Mouse (Mus musculus) left cerebral cortex, postnatal 25 days (tissue): ENCODE measurements around the gene B3gnt8. TPM values are rescaled to one million over a fixed set of nuclear protein-coding genes. Genes with fewer than 3 reads are reported as not detected.
A peak's percentile ranks its signal among the peaks of the same experiment; 100 is the strongest.

ENCODE experiments used
- DNase-seq, 2 experiments: peaks; one replicate each; pipeline ENCODE4 v3.0.0; 2022; ENCODE audit warnings: low spot score in 2 of 2, mixed read lengths in 1 of 2
- intact Hi-C: fragments of 180-260 bp; cut with DNase I; formaldehyde crosslinking; loops from one replicate; pipeline ENCODE4 v1.15.1; 2025
- total RNA-seq, 2 experiments: library from RNA; stranded (reverse); gene quantifications; 2 replicates each; pipeline ENCODE4 v1.2.3; 2021

Gene B3gnt8
- total RNA-seq, 2 experiments from 2014 or later = 0.34 to 0.82 TPM

GRCm38 (mm10) chr7:25651281-25651680 lies 24.8 kb downstream of the B3gnt8 start:
- intact Hi-C loops = no loop called here
- no peak for DNase-seq

- intact Hi-C loops = no loop called here
- no peak for DNase-seq
These were observed 25.8 kb downstream of the B3gnt8 start for GRCm38 (mm10) chr7:25652244-25652759.

- intact Hi-C loops = no loop called here
- no peak for DNase-seq
These were observed 29.4 kb downstream of the B3gnt8 start for GRCm38 (mm10) chr7:25655601-25656428.

GRCm38 (mm10) chr7:25657785-25658184 lies 31.3 kb downstream of the B3gnt8 start:
- no peak for DNase-seq
- intact Hi-C loops = no loop called here

GRCm38 (mm10) chr7:25658657-25659472 lies 32.4 kb downstream of the B3gnt8 start, which contains the start of the genes Bckdha and Exosc5:
Bckdha (minus strand) TSS chr7:25658981.
Exosc5 (plus strand) TSS chr7:25659164.
- peak; percentile 99 to 100 for DNase-seq
- intact Hi-C loops = loop anchor here (1.0 kb wide), 1 partner anchor 17 kb away; no protein-coding TSS in a partner anchor

GRCm38 (mm10) chr7:25666381-25666780 lies 39.9 kb downstream of the B3gnt8 start:
- DNase-seq = no peak
- intact Hi-C loops = no loop called here

- intact Hi-C loops = no loop called here
- no peak for DNase-seq
These were observed 42.7 kb downstream of the B3gnt8 start for GRCm38 (mm10) chr7:25669158-25669557.

GRCm38 (mm10) chr7:25669631-25670030 lies 43.2 kb downstream of the B3gnt8 start:
- intact Hi-C loops = no loop called here
- DNase-seq = no peak

GRCm38 (mm10) chr7:25670096-25670495 lies 43.6 kb downstream of the B3gnt8 start:
- no peak for DNase-seq
- intact Hi-C loops = no loop called here

- no peak for DNase-seq
- intact Hi-C loops = no loop called here
These were observed 45.2 kb downstream of the B3gnt8 start for GRCm38 (mm10) chr7:25671686-25672085.

GRCm38 (mm10) chr7:25672442-25672841 lies 46.0 kb downstream of the B3gnt8 start:
- no peak for DNase-seq
- intact Hi-C loops = no loop called here

- DNase-seq = no peak
- intact Hi-C loops = no loop called here
These were observed 47.8 kb downstream of the B3gnt8 start for GRCm38 (mm10) chr7:25674297-25674696.

- intact Hi-C loops = no loop called here
- DNase-seq = no peak
These were observed 48.4 kb downstream of the B3gnt8 start, which contains the start of gene Tmem91 for GRCm38 (mm10) chr7:25674719-25675300. Tmem91 (minus strand) TSS chr7:25675166.

- intact Hi-C loops = no loop called here
- no peak for DNase-seq
These were observed 49.0 kb downstream of the B3gnt8 start for GRCm38 (mm10) chr7:25675405-25675804.

- DNase-seq = peak; percentile 92 to 96
- intact Hi-C loops = loop anchor here (1.0 kb wide), 1 partner anchor 17 kb away; the partner anchor contains the start of gene Exosc5
These were observed 49.8 kb downstream of the B3gnt8 start for GRCm38 (mm10) chr7:25676085-25676781.

GRCm38 (mm10) chr7:25677013-25677412 lies 50.6 kb downstream of the B3gnt8 start:
- intact Hi-C loops = no loop called here
- no peak for DNase-seq

GRCm38 (mm10) chr7:25679971-25680370 lies 53.5 kb downstream of the B3gnt8 start:
- intact Hi-C loops = loop anchor here (2.0 kb wide), 1 partner anchor 31 kb away; no protein-coding TSS in a partner anchor

GRCm38 (mm10) chr7:25680514-25681258 lies 54.2 kb downstream of the B3gnt8 start, which contains the start of gene B9d2:
B9d2 (plus strand) TSS chr7:25680780.
- intact Hi-C loops = loop anchor here (2.0 kb wide), 1 partner anchor 30 kb away; no protein-coding TSS in a partner anchor
- DNase-seq = peak; percentile 96

More at GRCm38 (mm10) chr7:25679971-25680370, 53.5 kb downstream of the B3gnt8 start:
- DNase-seq = no peak
